Mouse (Mus musculus) c-Kit-positive CD71-positive TER-119-positive erythroid progenitor cells, embryonic 14.5 days (primary cell): ENCODE data around the gene Prss50.

Experiments used
- DNase-seq: peaks from one replicate; pipeline ENCODE4 v3.0.0-alpha.2; 2013; ENCODE audit warnings: low spot score

Prss50 gene

DNA sequence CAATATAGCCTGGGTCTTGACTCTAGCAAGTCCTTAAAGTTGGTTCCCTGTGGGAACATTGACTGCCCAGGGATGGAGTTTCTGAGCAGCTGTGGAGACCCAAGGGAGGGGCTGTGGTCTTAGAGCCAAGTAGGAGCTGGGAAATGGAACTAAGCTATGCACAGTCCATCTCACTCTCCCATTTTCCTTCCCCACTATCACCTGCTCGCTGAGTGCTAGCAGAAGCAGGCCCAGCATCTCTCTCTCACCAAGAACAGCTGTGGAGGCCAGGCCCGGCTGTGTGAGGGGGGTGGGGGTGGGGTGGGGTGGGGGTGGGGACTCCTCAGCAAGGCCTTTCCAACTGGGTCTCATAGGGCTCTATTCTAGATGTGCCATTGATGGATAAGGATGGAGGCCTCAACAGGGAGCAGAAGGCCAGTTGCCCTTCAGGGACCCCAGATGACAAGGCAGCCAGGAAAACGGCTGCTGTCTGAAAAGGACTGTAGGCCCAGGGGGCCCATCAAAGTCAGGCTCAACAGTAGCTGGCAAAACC is 17.0 kb downstream of the Prss50 start:
- DNase-seq: no peak

- no peak for DNase-seq
Observed at GRCm38 (mm10) chr9:110875288-110875695, 17.5 kb downstream of the Prss50 start.

GRCm38 (mm10) chr9:110877353-110877752 is 19.6 kb downstream of the Prss50 start:
- DNase-seq: no peak

DNA sequence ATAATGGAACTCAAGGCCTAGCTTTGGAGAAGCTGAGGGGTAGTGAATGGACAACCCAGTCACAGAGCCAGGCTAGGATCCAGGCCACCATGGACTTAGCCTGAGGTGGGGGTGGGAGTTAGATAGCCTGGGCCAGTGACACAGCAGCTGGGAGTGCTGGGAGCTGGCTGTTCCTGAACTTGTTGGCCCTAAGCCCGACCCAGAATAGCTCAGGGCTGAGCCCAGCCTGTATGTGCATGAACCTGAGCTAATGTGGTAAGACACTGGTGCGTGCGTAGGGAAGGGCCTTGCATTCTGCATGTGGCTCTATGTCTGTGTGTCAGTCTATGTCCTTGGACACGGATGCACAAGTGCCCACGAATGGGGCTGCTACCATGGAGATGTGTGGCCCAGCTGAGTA is 20.1 kb downstream of the Prss50 start:
- DNase-seq: no peak

- no peak for DNase-seq
Observed at GRCm38 (mm10) chr9:110879191-110879920, 21.6 kb downstream of the Prss50 start, which contains the start of gene Als2cl. Als2cl (plus strand) TSS chr9:110879870.

DNA sequence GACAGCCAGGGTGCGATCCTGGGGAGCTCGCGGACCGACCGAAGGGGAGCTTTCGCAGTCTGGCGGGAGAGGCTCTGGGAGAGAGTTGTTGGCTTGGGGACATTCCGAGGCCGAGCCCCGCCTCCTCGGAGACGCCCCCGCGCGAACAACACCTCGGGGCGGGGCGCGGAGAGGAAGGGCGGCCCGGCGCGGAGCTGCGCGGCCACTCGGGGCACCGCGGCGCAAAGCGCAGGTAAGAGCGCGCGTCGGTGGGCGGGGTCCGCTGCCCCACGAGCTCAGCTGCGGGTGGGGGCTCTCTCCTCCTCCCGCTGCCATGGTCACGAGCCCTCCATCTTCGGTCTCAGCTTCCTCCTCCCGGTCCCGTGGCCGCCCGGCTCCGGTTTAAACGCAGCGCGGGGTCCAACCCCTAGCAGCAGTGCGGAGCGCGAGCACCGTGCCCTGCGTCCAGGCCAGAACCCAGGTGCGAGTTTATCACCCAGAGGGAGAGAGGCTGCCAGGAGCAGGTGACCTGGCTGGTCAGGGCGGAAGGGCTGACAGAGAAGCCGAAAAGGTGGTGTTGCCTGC is 22.3 kb downstream of the Prss50 start, which contains the start of gene Tmie:
TSS of gene Tmie (minus strand) at position 116 of the 564 bp plus-strand sequence.
- DNase-seq: no peak

- no peak for DNase-seq
Observed at GRCm38 (mm10) chr9:110880772-110881171, 23.0 kb downstream of the Prss50 start.

- DNase-seq: no peak
Observed at GRCm38 (mm10) chr9:110881953-110882352, 24.2 kb downstream of the Prss50 start.

DNA sequence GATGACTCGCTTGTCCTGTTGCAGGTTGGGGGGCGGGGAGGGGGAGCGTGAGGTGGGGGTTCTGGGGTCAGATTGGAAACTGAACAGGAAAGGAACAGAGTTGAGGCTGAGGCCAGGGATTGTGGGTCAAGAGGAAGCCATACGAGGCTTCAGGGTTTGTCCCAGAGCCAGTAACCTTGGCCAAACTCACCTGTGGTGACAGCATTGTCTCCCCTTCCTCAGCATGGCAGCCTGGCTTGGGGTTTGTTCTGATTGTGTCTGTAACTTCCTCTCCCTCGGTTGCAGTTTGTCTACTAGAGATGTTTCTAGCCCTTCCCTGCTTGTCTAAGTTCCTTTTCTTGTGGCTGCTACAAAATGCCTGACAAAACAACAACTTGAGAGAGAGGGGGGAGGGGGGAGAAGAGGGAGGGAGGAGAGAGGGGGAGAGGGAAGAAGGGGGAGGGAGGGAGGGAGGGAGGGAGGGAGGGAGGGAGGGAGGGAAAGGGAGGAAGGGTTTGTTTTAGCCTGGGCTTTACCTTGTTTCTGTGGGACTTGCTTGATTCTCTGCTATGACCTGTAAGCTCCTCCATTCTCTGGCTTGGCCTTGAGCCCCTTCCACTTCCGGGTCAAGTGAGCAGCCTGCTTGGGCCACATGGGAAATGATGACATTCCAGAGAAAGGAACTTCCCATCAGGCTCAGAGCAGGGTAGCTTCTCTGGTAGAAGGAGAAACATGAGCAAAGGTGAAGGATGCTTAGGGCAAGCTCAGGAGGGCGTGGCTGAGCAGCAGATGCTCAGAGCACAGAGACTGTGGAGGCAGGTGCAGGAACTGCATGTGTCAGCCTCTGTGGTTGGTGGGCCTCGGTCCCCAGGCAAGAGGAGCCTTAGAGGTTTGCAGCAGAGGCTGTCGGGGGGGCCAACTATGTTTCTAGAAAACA is 29.9 kb downstream of the Prss50 start:
- DNase-seq: no peak

DNA sequence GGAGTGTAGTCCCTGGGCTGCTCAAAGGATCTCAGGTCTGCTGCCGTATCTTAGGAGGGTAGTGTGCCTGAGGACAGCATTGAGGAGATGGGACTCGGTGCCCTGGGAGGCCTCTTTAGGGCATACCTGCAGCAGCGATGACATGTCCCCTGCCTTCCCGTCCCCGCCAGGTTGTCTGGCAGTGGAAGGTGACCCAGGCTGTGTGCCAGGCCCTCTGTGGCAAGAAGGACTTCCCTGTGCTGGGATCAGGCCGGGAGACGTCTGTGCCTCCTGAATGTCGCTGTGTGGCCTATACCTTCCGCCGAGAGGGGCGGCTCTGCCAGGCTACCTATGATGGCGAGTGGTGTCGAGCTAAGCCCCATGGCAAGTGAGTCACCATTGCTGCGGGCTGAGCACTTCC is 31.2 kb downstream of the Prss50 start:
- no peak for DNase-seq

DNA sequence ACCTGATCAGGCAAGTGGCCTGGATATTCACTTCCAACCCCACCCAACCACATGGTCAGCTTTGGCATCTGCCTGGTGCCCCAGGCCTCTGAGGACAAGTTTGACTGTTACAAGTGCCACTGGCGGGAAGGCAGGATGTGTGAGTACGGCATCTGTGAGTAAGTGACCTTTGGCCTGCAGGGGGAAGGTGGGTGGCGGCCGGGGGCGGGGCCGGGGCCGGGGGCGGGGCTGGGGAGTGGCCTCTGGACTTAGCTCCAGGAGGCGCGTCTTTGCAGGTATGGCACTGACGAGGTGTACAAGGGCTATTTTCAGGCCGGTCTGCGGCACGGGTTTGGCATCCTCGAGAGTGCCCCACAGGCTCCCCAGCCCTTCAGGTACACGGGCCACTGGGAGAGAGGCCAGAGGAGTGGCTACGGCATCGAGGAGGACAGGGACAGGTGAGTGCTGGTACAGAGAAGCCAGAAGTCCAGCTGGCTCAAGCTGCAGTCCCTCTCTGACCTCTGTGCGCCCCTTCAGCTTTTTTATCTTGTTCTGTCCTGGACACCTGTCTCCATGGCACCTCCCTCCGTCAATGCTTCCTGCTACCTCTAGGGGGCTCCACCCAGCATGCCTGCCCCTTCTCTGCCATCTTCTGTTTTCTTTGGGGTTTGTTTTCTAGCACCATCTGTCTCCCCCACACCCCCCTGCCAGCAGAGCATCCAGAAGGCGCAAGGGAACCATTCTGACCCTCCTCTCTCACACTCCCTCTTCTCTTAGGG is 32.4 kb downstream of the Prss50 start:
- no peak for DNase-seq

- no peak for DNase-seq
Observed at GRCm38 (mm10) chr9:110891077-110891828, 33.5 kb downstream of the Prss50 start.

DNA sequence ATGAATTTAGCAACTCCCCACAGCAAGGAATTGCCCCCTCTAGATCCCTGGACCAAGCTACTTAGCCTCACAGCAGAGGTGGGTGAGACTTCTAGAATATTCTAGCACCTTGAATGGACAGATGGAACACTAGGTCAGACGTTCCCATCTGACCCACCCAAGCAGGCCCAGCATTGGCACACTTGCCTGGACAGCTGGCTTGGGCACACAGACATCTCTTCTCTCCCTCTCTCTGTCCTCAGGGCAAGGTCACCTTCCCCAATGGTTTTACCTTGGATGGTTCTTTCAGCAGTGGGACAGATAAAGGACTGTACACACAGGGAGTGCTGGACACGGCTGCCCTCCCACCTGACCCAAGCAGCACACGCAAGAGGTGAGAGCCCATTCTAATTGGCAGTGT is 34.8 kb downstream of the Prss50 start:
- DNase-seq: no peak

DNA sequence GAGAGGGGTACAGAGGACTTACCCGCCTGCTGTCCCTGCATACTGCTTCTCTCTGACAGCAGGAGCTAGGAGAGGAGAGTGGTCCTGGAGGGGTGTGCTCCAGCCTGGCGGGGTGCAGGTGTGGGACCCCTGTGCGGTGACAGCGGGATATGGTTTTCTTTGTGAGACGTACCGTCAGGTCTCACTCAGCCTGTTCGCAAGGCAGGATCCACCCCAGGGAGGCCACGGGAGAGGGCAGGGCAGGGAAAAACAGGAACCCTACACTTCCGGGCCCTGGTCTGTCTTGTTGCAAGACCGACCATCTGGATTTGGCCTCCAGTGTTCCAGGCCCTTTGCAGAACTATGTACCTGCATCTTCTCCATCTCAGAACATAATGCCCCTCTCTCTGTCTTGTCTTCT is 35.7 kb downstream of the Prss50 start:
- no peak for DNase-seq

- DNase-seq: no peak
Observed at GRCm38 (mm10) chr9:110895507-110895906, 37.7 kb downstream of the Prss50 start.

GRCm38 (mm10) chr9:110895994-110896393 is 38.2 kb downstream of the Prss50 start:
- no peak for DNase-seq

- no peak for DNase-seq
Observed at GRCm38 (mm10) chr9:110896595-110896994, 38.8 kb downstream of the Prss50 start.

DNA sequence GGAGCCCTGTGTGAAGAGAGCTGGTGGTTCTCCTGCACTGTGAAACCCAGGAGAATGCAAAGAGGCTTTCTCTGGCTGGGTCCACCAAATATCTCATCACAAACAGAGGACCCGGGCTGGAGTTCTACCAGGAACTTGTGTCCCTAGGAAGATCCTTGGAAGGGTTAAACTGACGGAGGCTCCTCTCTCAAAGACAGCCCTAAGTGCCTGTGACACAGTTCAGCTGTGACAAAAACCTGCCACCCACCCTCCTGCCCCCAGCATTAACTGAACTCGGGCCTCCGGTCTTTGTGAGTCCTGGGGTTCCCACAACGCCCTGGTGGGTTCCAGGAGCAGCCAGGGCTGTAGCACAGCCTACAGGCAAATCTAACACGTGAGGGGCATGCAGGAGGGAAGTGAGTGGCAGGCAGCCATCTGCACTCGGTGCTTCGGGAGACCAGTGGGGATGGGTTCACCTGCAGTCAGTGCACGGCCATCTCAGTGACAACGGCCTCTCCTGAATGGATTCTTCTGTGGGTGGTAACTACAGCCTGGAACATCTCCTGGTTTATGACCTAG is 41.8 kb downstream of the Prss50 start:
- DNase-seq: no peak

GRCm38 (mm10) chr9:110901204-110901603 is 43.4 kb downstream of the Prss50 start:
- no peak for DNase-seq

- no peak for DNase-seq
Observed at GRCm38 (mm10) chr9:110902271-110902670, 44.5 kb downstream of the Prss50 start.
